Mouse (Mus musculus): ENCODE measurements at regions not wholly inside any gene's neighbourhood (a gene's known extent, or its start where the extent isn't known, plus 50 kb on each side); places are given as distances from the start of the nearest gene placed in this dataset.

GRCm38 (mm10) chr1:60823006-60823665, 63.7 kb upstream of the Ctla4 start:
- no peak for DNase-seq (ENCODE audit: inconsistent ontology term)

- DNase-seq (ENCODE audit: inconsistent ontology term), result peak; percentile 42
These were observed 62.3 kb upstream of the Ctla4 start for GRCm38 (mm10) chr1:60824218-60825125.

- peak; percentile 86 for DNase-seq (ENCODE audit: inconsistent ontology term)
These were observed 61.3 kb upstream of the Ctla4 start for GRCm38 (mm10) chr1:60825256-60826186.

- no peak for DNase-seq (ENCODE audit: inconsistent ontology term)
These were observed 59.8 kb upstream of the Ctla4 start for GRCm38 (mm10) chr1:60826981-60827380.

GRCm38 (mm10) chr1:60828152-60828551, 58.6 kb upstream of the Ctla4 start:
- no peak for DNase-seq (ENCODE audit: inconsistent ontology term)

- peak; percentile 56 for DNase-seq (ENCODE audit: inconsistent ontology term)
These were observed 57.0 kb upstream of the Ctla4 start for GRCm38 (mm10) chr1:60829849-60830248.

- DNase-seq (ENCODE audit: inconsistent ontology term), result no peak
These were observed 53.1 kb upstream of the Ctla4 start for GRCm38 (mm10) chr1:60833668-60834067.

Data from Muller cell, postnatal 12 days (primary cell).